Mouse (Mus musculus): Measurements from ENCODE around the gene Polr2a.
A peak's percentile ranks its signal among the peaks of the same experiment; 100 is the strongest.
"Not testable (repeated sequence)": the region's sequence is repeated elsewhere in the genome, so short reads cannot be mapped to it uniquely, and the experiment has no call there.

The Polr2a gene

DNA sequence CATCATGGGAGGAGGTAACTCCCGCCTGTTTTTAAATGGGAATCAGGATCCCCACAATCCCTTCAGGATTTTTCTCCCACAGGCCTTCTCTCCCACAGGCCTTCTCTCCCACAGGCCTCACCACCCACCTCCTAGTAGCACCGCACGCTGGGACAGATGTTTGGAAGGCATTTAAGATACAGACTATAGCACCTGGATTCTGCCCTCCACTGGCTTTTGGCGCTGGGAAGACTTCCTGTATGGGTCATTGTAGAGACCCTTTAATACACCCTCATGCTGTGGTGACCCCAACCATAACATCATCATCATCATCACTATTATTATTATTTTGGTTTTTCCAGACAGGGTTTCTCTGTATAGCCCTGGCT lies 51.0 kb downstream of the Polr2a start:
- no peak for DNase-seq (ENCODE audit: low spot score in 2 of 2)

- DNase-seq (ENCODE audit: low spot score in 2 of 2), result peak in 1 of 2 experiments; percentile 75
Measured at GRCm38 (mm10) chr11:69706775-69707479, 51.5 kb downstream of the Polr2a start.

DNA sequence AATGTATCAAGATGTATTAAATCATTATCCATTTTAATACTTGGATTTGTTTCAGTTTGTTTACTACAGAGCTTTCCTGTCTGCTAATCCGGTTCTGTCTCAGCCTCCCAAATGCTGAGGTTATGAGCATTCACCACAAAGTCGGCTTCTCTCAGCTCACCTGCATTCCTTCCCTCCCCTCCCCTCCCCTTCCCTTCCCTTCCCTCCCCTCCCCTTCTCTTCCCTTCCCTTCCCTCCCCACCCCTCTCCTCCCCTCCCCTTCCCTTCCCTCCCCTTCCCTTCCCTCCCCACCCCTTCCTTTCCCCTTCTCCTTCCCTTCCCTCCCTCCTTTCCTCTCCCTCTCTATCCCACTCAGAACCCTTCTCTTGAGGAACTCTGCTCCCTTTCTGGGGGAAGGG lies 53.8 kb downstream of the Polr2a start:
- no peak for DNase-seq (ENCODE audit: low spot score in 2 of 2)

DNA sequence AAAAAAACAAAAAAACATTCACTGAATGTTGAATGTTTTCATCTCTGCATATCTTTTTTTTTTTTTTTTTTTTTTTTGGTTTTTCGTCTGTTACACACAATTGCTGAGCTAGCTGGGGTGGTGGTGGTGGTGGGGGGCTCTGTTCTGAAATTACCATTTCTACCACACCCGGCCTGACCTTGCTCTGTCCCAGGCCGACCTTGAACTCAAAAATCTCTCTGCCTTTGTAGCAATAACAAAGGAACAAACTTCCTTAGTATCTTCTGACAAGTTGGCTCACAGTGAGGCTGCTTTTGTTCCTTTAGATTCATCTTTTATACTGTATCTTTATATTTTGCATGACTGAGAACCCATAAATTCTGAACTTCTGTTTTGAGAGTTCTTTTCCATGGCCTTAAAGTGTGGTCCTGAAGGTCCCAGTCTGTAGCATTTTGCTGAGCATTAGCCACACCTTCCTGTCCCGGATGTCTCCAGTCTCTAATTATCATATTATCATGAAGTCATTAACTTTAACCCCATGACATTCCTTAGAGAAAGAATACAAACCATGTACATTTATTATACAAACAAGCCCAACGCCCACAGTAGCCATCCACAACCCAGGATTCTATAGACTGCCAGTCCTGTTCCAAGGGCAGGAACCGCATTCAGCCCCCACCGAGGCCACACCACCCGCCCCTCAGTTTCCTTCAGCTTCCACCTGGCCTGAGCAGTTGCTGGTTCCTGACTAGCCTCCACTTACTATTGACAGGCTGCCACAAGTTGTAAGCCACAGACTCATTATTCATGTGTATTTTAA lies 54.4 kb downstream of the Polr2a start:
- DNase-seq (ENCODE audit: low spot score in 2 of 2), result no peak

DNA sequence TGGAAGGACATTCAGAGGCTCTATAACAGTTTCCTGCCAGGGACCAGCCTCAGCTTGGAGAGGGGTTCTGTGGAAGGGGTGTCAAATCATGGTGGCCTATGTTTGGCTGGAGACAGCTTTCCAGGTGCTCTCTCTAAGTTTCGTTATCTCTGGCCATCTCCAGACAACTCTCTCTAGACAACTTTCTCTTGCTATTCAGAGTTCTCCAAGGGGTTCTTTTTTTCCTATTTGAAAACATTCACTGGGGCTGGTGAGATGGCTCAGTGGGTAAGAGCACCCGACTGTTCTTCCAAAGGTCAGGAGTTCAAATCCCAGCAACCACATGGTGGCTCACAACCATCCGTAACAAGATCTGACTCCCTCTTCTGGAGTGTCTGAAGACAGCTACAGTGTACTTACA lies 55.1 kb downstream of the Polr2a start:
- DNase-seq (ENCODE audit: low spot score in 2 of 2), result not testable (repeated sequence)

GRCm38 (mm10) chr11:69702886-69703285 lies 55.6 kb downstream of the Polr2a start:
- not testable (repeated sequence) for DNase-seq (ENCODE audit: low spot score in 2 of 2)

DNA sequence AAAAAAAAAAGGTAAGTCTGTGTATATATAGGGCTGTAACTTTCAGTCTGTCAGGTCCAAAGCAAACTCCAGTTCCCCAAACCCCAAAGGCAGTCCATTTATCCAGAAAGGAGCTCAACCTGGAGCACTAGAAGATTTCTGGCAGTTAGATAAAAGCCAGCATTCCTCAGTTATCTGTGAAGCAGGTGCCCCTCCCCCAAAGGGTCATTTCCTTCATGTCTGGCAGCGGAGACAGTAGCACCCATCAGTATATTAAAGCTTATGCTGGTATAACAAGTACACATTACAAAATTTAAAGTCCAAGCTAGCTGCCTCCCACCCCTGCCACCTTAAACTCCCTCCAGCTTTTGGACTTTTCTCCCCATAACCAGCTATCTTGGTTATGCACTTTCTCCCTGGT lies 58.8 kb downstream of the Polr2a start:
- DNase-seq (ENCODE audit: low spot score in 2 of 2), result no peak

DNA sequence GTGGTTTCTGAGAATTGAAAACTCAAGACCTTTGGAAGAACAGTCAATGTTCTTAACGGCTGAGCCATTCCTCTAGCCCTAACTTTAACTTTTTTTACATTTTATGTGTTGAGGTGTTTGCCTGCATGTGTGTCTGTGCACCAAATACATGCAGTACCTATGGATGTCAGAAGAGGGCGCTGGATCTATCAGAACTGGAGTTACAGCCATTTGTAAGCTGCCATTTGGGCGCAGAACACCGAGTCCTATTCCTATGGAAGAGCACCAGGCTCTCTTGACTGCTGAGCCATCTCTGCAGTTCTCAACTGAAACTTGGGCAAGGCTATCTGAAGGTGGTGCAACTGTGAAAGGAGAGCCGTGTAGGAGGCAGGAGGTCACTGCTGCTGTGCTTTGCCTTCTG lies 59.9 kb downstream of the Polr2a start:
- DNase-seq (ENCODE audit: low spot score in 2 of 2), result no peak

DNA sequence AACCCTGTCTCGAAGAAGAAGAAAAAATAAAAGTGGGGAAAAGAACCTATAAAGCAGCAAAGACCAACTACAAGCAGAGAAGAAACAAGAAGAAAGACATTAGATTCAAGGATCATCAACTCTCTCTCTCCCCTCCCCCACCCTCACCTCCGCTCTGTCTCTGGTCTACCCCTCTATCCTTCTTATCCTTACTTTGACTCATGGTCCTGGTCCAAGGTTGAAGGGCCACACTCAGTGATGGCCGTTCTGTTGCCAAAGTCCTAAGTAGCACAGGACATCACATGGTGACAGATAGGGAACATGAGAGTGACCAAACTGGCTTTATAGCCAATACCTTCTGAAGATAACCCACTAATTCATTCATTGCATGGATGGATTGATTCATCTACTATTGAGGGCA lies 61.0 kb downstream of the Polr2a start:
- DNase-seq (ENCODE audit: low spot score in 2 of 2), result no peak

DNA sequence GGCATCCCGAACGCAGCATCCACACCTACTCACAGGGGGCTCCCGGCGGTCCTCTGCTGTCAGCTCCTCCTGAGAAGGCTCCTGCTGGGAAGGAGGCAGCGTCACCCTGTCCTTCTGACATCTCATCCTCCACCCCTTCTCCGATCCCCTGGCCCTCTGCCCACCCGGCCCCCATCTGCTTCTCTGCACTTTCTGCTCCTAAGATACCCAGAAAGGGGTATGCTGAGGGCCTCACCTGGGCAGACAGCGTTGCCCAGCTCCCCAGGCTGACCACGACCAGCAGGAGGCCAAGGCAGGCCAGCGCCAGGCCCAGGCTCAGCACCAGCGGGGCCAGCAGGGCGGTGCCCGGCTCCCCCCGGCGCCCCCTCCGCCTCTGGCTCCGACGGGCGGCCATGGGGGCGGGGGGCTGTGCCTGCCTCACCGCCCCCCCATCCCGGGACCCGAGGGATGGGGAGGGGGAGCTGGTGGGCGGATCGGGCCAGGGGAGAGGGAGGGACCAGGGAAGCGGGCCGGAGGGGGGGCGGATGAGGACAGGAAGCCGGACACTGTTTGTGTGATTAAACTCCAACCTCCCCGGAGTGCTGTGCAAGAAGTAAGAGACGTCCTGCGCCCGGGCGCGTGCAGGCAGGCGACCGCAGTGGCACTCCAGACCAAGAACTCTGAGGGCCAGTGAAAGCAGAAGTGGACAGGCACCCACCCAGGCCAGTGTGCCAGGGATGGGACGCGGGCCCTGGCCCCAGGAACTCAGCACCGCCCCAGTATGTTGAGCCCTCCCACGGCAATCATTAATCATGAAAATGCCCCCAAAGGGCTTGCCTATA lies 62.9 kb downstream of the Polr2a start, which contains the start of the genes Tnfsf12 and Tnfsfm13:
Gene Tnfsf12, minus strand, starts transcription at position 489 of the 821 bp plus-strand sequence.
Gene Tnfsfm13, minus strand, starts transcription at position 738 of the 821 bp plus-strand sequence.
- DNase-seq (ENCODE audit: low spot score in 2 of 2), result peak; percentile 64 to 77

- no peak for DNase-seq (ENCODE audit: low spot score in 2 of 2)
Measured at GRCm38 (mm10) chr11:69695046-69695360, 63.4 kb downstream of the Polr2a start.

- DNase-seq (ENCODE audit: low spot score in 2 of 2), result no peak
Measured at GRCm38 (mm10) chr11:69693421-69693965, 64.9 kb downstream of the Polr2a start.

GRCm38 (mm10) chr11:69692863-69693262 lies 65.6 kb downstream of the Polr2a start:
- DNase-seq (ENCODE audit: low spot score in 2 of 2), result no peak

DNA sequence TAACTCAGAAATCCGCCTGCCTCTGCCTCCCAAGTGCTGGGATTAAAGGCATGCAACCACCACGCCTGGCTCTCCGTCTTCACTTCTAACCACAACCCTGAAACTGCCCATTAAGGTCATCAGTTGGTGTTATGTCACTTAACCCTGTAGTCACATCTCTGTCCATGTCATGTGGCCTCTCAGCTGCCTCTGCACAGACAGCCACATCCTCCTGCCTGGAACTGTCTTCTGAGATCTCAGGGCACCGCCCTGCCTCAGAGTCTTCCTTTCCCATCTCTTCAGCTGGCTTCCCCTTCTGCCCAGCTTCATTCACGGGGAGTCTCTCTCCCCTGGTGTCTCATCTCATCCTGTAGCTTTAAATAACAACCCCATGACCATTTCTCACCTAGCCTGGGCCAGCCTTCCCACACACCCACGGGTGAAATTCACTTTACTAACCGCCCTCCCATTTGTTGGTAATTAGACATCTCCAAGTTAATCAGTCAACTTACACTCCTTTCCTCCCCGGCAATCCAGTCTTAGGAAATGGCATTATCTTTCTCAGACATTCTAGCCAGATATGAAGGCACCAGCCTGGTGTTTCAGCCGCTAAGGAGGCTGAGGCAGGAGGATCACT lies 66.1 kb downstream of the Polr2a start:
- no peak for DNase-seq (ENCODE audit: low spot score in 2 of 2)

- DNase-seq (ENCODE audit: low spot score in 2 of 2), result no peak
Measured at GRCm38 (mm10) chr11:69689891-69690290, 68.5 kb downstream of the Polr2a start.

GRCm38 (mm10) chr11:69687061-69687460 lies 71.4 kb downstream of the Polr2a start:
- no peak for DNase-seq (ENCODE audit: low spot score in 2 of 2)

- peak; percentile 66 to 82 for DNase-seq (ENCODE audit: low spot score in 2 of 2)
Measured at GRCm38 (mm10) chr11:69686377-69686776, 72.1 kb downstream of the Polr2a start.

DNA sequence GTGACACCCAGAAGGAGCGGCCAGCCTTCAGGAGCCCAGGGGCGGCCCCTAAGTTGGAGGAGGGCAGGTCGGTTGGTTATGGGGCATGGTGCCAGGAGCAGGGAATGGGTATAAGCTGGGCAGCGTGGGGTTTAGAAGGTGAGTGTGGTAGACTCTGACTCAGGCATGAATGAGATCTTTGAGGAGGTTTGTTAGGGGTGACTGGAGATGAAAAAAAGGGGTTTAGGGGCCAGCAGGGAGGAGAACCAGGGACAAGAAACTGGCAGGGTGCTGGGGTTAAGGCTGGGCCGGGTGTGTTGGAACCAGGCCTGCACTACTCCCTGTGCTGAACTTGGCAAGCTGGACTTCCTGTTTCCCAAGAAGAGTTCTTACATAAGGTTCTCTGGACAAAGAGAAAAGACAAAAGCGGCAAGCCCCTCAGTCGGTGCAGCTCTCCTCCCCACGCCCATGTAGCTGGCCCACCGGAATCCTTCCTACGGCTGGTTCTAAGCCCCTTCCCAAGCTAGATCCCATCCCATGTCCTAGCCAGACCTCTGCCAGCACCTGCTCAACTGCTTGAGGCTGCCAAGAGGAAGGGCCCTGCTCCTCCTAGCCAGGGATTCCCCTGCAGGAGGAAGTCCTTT lies 72.8 kb downstream of the Polr2a start, which contains the start of gene Tnfsf13:
Gene Tnfsf13, minus strand, starts transcription at position 259 of the 623 bp plus-strand sequence.
- peak; percentile 68 to 84 for DNase-seq (ENCODE audit: low spot score in 2 of 2)

DNA sequence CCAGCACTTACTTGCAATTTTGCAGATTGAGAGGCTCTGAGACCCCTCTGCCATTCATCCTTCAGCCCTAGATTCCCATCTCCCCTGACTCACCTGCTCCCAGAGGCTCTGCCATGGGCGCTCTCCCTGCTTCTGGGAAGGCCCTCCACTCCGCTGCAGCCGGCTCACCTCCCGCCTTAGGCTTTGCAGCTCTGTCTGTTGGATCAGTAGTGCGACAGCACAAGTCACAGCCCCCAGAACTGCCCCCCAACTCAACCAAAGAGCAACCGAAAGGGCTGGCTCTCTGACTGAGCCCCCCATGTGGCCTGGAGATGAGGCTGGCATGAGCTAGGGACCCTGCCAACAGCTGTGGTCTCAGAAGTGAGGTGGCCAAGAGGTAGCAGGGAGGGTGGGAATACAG lies 73.5 kb downstream of the Polr2a start:
- DNase-seq (ENCODE audit: low spot score in 2 of 2), result no peak

GRCm38 (mm10) chr11:69684128-69684745 lies 74.2 kb downstream of the Polr2a start:
- no peak for DNase-seq (ENCODE audit: low spot score in 2 of 2)

Measured in urinary bladder, postnatal 36 days (tissue).